Mouse (Mus musculus) cortical plate, adult 2 months (tissue): ENCODE results near the gene Pigk. TPM values are rescaled to one million over a fixed set of nuclear protein-coding genes. Genes with fewer than 3 reads are reported as not detected.

Experiments
- H3K27ac ChIP-seq: fragments of 200-500 bp; 2 replicates; pipeline ENCODE4 v1.5.1; 2012; ENCODE audit warnings: low read length, control low read depth, inconsistent platforms; ENCODE audit not compliant: insufficient read depth
- H3K4me1 ChIP-seq: fragments of 200-500 bp; 2 replicates; pipeline ENCODE4 v1.6.1; 2011; ENCODE audit warnings: low read length; ENCODE audit not compliant: control insufficient read depth, insufficient read depth
- H3K4me3 ChIP-seq: fragments of 200-500 bp; 2 replicates; pipeline ENCODE4 v1.5.1; 2011; ENCODE audit warnings: mild to moderate bottlenecking, low read length, control low read depth; ENCODE audit not compliant: insufficient read depth
- CTCF ChIP-seq: fragments of 200-500 bp; IDR thresholded peaks from 2 replicates; pipeline ENCODE4 v1.5.1; 2011; ENCODE audit warnings: mild to moderate bottlenecking, control low read depth, low read length; ENCODE audit not compliant: insufficient read depth; ENCODE audit errors: extremely low read depth
- POLR2A ChIP-seq: fragments of 200-500 bp; IDR thresholded peaks from 2 replicates; pipeline ENCODE4 v1.6.1; 2011; ENCODE audit warnings: mild to moderate bottlenecking, low read length, control low read depth; ENCODE audit not compliant: insufficient read depth; ENCODE audit errors: extremely low read depth
- polyA plus RNA-seq: library from polyadenylated mRNA; depleted of rRNA; stranded (reverse); fragments of >200 nt; gene quantifications from 2 replicates; pipeline ENCODE4 v1.2.3, GENCODE M21; 2012

Pigk gene
- polyA plus RNA-seq, 1 experiment = 25.2 TPM

DNA sequence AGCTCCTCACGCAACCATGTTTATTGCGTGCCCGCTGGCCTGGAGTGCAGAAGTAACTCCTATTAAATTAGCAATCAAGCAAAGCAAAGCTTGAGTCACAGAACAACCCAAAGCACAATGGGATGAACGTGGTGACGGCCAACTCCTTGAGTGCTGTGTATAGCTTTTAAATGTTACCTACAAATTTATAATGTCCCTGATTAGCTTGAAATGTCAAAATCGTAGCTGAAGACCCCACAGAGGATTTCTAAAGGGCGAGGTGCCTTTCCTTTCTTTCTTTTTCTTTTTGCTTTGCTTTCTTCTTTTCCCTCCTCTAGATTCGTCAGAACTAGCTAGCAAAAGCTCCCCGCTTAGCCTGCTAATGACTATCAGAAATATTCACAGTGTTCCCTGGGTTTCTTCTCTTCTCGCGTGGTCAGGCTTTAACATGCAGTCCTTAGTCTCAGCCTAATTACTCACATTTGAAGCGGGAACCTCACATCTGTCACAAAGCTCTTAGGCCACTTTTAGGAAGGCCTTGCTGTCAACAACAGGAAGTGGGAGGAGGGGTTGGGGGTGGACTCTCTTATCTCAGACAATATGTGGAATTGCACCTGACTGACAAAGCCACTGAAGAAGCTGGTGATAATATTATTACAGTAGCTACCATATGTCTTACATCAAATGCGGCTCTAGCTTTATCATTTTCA is 214.5 kb downstream of the Pigk start:
- H3K4me1 ChIP-seq = peaks cover 8% of the 10 kb centered on the region
- H3K4me3 ChIP-seq = no peak overlapping the region
- TF ChIP-seq POLR2A (no peak), CTCF (no peak)
- H3K27ac ChIP-seq = no peak overlapping the region

DNA sequence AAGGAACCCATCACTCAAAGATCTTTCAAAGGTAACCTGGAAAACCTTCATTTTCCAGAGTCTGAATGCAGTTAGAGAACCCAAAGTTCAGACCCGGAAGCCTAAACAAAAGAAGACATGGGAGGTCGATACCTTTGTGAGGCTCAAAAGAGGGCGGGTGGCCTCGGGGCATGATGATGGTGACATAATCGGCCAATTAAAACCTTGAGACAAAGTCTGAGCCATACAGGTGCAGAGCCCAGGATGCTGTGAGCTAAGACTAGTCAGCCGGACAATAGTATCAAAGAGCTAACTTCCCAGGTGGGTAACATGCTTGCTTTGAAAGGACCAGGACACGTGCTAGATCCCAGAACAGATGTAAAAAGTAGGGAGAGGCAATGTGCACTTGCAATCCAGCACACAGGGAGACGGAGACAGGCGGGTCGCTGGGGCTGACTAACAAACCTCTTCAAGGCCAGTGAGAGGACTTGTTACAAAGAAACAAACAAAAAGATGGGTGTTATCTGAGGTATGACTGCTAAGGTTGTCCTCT is 215.4 kb downstream of the Pigk start:
- Histone ChIP-seq H3K4me1 (peaks cover 8% of the 10 kb centered on the region), H3K4me3 (no peak overlapping the region), H3K27ac (no peak overlapping the region)
- TF ChIP-seq POLR2A (no peak), CTCF (no peak)

DNA sequence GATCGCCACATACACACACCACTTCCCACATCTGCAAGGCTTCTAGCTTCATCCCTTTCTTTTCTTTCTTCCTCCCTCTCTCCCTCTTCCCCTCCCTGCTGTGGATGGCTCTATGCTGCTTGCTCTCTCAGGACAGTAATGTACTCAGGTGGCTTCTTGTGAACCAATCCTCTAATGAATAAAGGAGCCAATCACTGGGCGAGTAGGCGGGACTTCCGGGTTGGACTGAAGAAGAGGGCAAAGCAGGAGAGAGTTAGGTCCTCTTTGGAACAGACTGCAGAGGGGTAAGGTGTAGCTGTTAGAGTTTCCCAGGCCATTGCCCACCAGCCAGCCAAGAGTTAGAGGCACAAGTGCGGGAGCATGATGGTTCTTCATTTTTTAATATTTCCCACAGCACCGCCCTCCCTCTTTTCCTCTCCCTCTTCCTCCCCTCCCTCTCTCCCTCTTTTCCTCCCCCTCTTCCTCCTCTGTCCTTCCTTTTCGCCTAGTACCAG is 215.9 kb downstream of the Pigk start:
- peaks cover 8% of the 10 kb centered on the region for H3K4me1 ChIP-seq
- no peak overlapping the region for H3K4me3 ChIP-seq
- no peak overlapping the region for H3K27ac ChIP-seq
- no peak for TF ChIP-seq POLR2A
- no peak for TF ChIP-seq CTCF

DNA sequence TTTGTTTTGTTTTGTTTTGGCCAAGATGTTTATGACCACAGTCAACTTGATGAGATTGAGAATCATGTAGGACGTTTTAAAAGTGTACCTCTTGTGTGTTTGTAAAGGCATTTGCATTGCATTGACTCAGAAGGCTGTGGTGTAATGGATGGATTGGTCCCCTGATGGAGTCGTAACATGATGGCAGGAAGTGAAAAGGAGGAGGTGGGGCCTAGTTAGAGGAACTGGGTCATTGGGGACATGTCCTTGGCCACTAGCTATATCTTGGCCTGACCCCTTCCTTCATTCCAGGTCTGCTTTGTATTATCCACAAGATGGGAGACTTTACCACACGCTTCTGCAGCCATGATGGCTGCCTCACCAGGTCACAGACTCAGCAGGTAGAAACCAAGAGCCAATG is 217.5 kb downstream of the Pigk start:
- peaks cover 8% of the 10 kb centered on the region for H3K4me1 ChIP-seq
- TF ChIP-seq CTCF = no peak
- no peak for TF ChIP-seq POLR2A

GRCm38 (mm10) chr3:152932096-152932495 is 218.2 kb downstream of the Pigk start:
- H3K4me3 ChIP-seq = no peak overlapping the region
- TF ChIP-seq CTCF (no peak), POLR2A (no peak)
- H3K4me1 ChIP-seq = peaks cover 8% of the 10 kb centered on the region
- H3K27ac ChIP-seq = no peak overlapping the region

More for the DNA sequence above, 217.5 kb downstream of the Pigk start:
- Histone ChIP-seq H3K27ac (no peak overlapping the region), H3K4me3 (no peak overlapping the region)

GRCm38 (mm10) chr3:152932544-152932943 is 218.6 kb downstream of the Pigk start:
- peaks cover 8% of the 10 kb centered on the region for H3K4me1 ChIP-seq
- H3K27ac ChIP-seq = no peak overlapping the region
- TF ChIP-seq POLR2A (no peak), CTCF (no peak)

GRCm38 (mm10) chr3:152933737-152934136 is 219.8 kb downstream of the Pigk start:
- Histone ChIP-seq H3K4me1 (peaks cover 6% of the 10 kb centered on the region), H3K27ac (no peak overlapping the region), H3K4me3 (no peak overlapping the region)
- TF ChIP-seq POLR2A (no peak), CTCF (no peak)

More at GRCm38 (mm10) chr3:152932544-152932943, 218.6 kb downstream of the Pigk start:
- no peak overlapping the region for H3K4me3 ChIP-seq

DNA sequence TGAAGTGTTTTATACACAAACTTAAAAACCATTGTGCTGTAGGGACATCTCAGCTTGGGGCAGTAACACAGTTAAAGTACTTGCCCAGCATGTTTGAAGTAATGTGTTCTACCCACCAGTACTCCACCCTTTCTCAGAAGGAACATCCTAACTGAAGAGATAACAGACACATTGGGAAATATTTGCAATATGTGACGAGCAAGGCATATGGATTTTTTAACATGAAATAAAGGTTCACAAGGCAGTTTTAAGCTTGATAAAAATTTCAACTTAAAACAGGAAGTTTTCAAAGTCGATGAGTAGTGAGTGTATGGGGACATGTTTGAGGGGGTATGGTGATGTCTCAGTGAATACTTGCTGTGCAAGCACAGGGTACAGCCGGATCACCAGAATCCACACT is 222.4 kb downstream of the Pigk start:
- TF ChIP-seq POLR2A (no peak), CTCF (no peak)
- Histone ChIP-seq H3K4me3 (no peak overlapping the region), H3K4me1 (peaks cover 2% of the 10 kb centered on the region; the same call in 1 of the 2 replicates), H3K27ac (no peak overlapping the region)

- TF ChIP-seq POLR2A (no peak), CTCF (no peak)
- Histone ChIP-seq H3K4me1 (no peaks in the 10 kb centered on the region), H3K4me3 (no peak overlapping the region), H3K27ac (no peak overlapping the region)
Measured at GRCm38 (mm10) chr3:152941671-152942070, 227.8 kb downstream of the Pigk start.

DNA sequence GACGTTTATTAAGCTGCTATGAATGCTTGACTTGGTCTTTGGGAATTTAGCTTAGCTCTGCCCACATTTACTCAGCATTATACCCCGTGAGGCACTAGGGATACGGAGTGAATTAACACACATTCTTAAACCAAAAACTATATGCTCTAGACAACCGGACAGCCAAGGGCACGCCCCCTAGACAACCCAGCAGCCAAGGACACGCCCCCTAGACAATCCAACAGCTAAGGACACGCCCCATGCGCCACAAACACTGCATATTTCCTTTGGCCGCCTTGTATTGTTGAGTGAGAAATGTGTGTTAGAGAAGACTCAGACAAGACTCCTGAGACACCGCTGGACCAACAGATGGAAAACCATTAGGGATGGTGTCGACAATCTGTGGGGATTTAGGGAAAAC is 229.1 kb downstream of the Pigk start:
- no peak for TF ChIP-seq POLR2A
- TF ChIP-seq CTCF = no peak
- no peak overlapping the region for H3K27ac ChIP-seq
- H3K4me3 ChIP-seq = no peak overlapping the region
- H3K4me1 ChIP-seq = peaks cover 1% of the 10 kb centered on the region; the same call in 1 of the 2 replicates
